Mouse (Mus musculus): ENCODE measurements at regions not wholly inside any gene's neighbourhood (a gene's known extent, or its start where the extent isn't known, plus 50 kb on each side); places are given as distances from the start of the nearest gene placed in this dataset.

GRCm38 (mm10) chr12:106727486-106727885 lies 717.5 kb downstream of the Vrk1 start:
- ATAC-seq = no peak
- H3K9ac ChIP-seq = no peak overlapping the region
- H3K4me3 ChIP-seq (ENCODE audit: low read depth, low read length) = no peak overlapping the region
- WGBS = 77% methylated on average over 3 of the region's 3 CpGs
- H3K36me3 ChIP-seq (ENCODE audit: insufficient read depth) = no peaks in the 10 kb centered on the region
- TF ChIP-seq CTCF (IDR thresholded peaks at IDR 0.05; ENCODE audit: low read depth) = no peak
- H3K4me1 ChIP-seq (ENCODE audit: insufficient read depth) = no peaks in the 10 kb centered on the region
- H3K9me3 ChIP-seq (ENCODE audit: low read length) = no peaks in the 10 kb centered on the region
- no peaks in the 10 kb centered on the region for H3K27me3 ChIP-seq (ENCODE audit: insufficient read depth, low read length)
- no peak for DNase-seq
- H3K4me2 ChIP-seq (ENCODE audit: low read depth) = no peak overlapping the region
- H3K27ac ChIP-seq (ENCODE audit: low read depth, low read length) = no peak overlapping the region

DNA sequence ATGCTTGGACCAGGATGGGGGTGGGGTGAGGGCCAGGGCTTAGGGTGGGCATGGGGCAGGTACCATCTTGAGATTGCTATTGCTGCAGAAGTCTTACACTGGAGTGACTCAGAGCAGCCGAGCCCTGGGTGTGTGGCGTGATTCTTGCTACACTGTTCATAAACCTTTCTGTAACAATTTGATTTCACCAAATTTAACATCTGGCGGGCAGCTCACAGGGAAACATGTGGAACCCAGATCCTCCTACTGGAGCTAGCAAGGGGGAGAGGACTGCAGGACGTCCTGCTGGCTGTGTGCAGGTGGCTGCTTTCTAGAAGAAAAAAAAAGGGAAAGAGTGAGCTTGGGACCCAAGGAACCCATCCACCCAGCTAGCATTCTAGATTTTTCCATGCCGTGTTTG lies 719.7 kb downstream of the Vrk1 start:
- H3K4me1 ChIP-seq (ENCODE audit: insufficient read depth) = no peaks in the 10 kb centered on the region
- H3K36me3 ChIP-seq (ENCODE audit: insufficient read depth) = no peaks in the 10 kb centered on the region
- no peak for DNase-seq
- H3K27me3 ChIP-seq (ENCODE audit: insufficient read depth, low read length) = no peaks in the 10 kb centered on the region
- no peak overlapping the region for H3K9ac ChIP-seq
- TF ChIP-seq CTCF (IDR thresholded peaks at IDR 0.05; ENCODE audit: low read depth) = no peak
- ATAC-seq = no peak
- 91% methylated on average over 5 of the region's 5 CpGs for WGBS
- H3K9me3 ChIP-seq (ENCODE audit: low read length) = no peaks in the 10 kb centered on the region
- no peak overlapping the region for H3K27ac ChIP-seq (ENCODE audit: low read depth, low read length)
- no peak overlapping the region for H3K4me3 ChIP-seq (ENCODE audit: low read depth, low read length)
- no peak overlapping the region for H3K4me2 ChIP-seq (ENCODE audit: low read depth)

- WGBS = 58% methylated on average over 16 of the region's 16 CpGs
- Histone ChIP-seq H3K4me1 (ENCODE audit: insufficient read depth) (no peaks in the 10 kb centered on the region), H3K4me2 (ENCODE audit: low read depth) (no peak overlapping the region), H3K9me3 (ENCODE audit: low read length) (no peaks in the 10 kb centered on the region), H3K9ac (no peak overlapping the region), H3K36me3 (ENCODE audit: insufficient read depth) (no peaks in the 10 kb centered on the region), H3K27me3 (ENCODE audit: insufficient read depth, low read length) (no peaks in the 10 kb centered on the region), H3K4me3 (ENCODE audit: low read depth, low read length) (no peak overlapping the region), H3K27ac (ENCODE audit: low read depth, low read length) (no peak overlapping the region)
- DNase-seq (peak; percentile 8), ATAC-seq (no peak)
- TF ChIP-seq CTCF (IDR thresholded peaks at IDR 0.05; ENCODE audit: low read depth) = no peak
Observed at GRCm38 (mm10) chr12:106732108-106732857, 722.3 kb downstream of the Vrk1 start.

DNA sequence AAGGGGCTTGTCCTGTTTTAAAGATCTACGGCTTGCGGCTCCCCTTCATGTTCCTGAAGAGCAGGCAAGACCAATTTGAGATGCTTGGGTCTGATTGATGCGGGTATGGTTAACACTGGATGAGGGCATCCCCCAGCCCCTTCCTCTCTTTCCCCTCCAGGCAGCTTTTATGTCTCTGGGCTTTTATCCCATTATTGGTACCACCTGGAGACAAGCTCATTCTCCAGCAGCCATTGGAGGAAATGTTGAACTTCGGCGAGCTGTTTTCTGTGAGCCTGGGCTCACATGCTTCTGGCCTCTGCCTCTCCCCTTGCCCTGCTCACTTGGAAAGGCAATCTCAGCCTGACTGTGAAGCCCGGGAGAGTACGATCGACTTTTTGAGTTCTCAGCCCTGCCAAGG lies 738.7 kb downstream of the Vrk1 start:
- Histone ChIP-seq H3K4me3 (ENCODE audit: low read depth, low read length) (no peak overlapping the region), H3K36me3 (ENCODE audit: insufficient read depth) (no peaks in the 10 kb centered on the region), H3K9me3 (ENCODE audit: low read length) (no peaks in the 10 kb centered on the region), H3K9ac (no peak overlapping the region), H3K27ac (ENCODE audit: low read depth, low read length) (no peak overlapping the region), H3K27me3 (ENCODE audit: insufficient read depth, low read length) (no peaks in the 10 kb centered on the region), H3K4me2 (ENCODE audit: low read depth) (no peak overlapping the region), H3K4me1 (ENCODE audit: insufficient read depth) (no peaks in the 10 kb centered on the region)
- no peak for TF ChIP-seq CTCF (IDR thresholded peaks at IDR 0.05; ENCODE audit: low read depth)
- DNase-seq (no peak), ATAC-seq (no peak)
- 80% methylated on average over 8 of the region's 8 CpGs for WGBS

DNA sequence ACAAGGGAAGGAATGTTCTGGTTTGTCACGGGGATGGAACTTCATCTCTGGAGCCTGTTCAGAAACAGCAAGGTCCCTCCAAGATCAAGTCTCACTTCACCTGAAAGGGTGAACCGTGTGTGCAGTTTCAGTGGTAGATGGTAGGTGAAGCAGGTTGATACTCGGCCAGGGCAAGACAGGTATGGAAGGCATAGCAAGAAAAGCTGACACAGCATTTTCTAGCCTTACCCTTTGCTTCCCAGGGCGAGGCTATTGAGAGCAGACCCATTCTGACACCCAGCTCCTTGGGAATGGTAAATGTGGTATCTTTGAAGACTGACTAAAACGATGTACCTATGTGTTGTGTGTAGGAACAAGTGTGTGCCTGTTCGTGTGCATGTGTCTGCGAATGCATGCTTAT lies 724.9 kb upstream of the 3110018I06Rik start:
- WGBS = 87% methylated on average over 7 of the region's 7 CpGs
- no peak overlapping the region for H3K27ac ChIP-seq (ENCODE audit: low read depth, low read length)
- no peaks in the 10 kb centered on the region for H3K36me3 ChIP-seq (ENCODE audit: insufficient read depth)
- TF ChIP-seq CTCF (IDR thresholded peaks at IDR 0.05; ENCODE audit: low read depth) = no peak
- no peaks in the 10 kb centered on the region for H3K27me3 ChIP-seq (ENCODE audit: insufficient read depth, low read length)
- DNase-seq (no peak), ATAC-seq (no peak)
- no peak overlapping the region for H3K4me2 ChIP-seq (ENCODE audit: low read depth)
- H3K9me3 ChIP-seq (ENCODE audit: low read length) = no peaks in the 10 kb centered on the region
- H3K9ac ChIP-seq = no peak overlapping the region
- no peaks in the 10 kb centered on the region for H3K4me1 ChIP-seq (ENCODE audit: insufficient read depth)
- no peak overlapping the region for H3K4me3 ChIP-seq (ENCODE audit: low read depth, low read length)

DNA sequence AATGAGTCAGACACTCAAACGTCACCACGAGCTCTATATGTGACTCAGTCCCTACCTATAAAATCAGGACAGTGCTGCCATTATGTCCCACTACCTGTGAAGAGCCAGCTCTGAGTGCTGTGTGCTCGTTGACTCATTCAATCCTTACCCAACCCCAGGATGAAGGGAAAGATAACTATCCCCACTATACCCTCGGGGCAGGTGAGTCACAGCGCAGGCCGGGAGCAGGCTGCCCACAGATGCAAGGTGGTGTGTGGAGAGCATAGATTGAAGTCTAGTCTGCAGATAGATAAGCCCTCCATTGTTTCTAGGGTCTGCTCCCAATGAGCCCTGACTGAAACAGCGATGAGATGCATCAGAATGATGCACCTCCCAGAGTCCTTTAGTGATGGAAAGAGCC lies 723.9 kb upstream of the 3110018I06Rik start:
- ATAC-seq (no peak), DNase-seq (no peak)
- WGBS = 87% methylated on average over 7 of the region's 7 CpGs
- H3K27ac ChIP-seq (ENCODE audit: low read depth, low read length) = no peak overlapping the region
- H3K27me3 ChIP-seq (ENCODE audit: insufficient read depth, low read length) = no peaks in the 10 kb centered on the region
- no peak overlapping the region for H3K4me2 ChIP-seq (ENCODE audit: low read depth)
- H3K9ac ChIP-seq = no peak overlapping the region
- TF ChIP-seq CTCF (IDR thresholded peaks at IDR 0.05; ENCODE audit: low read depth) = no peak
- no peaks in the 10 kb centered on the region for H3K9me3 ChIP-seq (ENCODE audit: low read length)
- no peaks in the 10 kb centered on the region for H3K36me3 ChIP-seq (ENCODE audit: insufficient read depth)
- no peaks in the 10 kb centered on the region for H3K4me1 ChIP-seq (ENCODE audit: insufficient read depth)
- no peak overlapping the region for H3K4me3 ChIP-seq (ENCODE audit: low read depth, low read length)

DNA sequence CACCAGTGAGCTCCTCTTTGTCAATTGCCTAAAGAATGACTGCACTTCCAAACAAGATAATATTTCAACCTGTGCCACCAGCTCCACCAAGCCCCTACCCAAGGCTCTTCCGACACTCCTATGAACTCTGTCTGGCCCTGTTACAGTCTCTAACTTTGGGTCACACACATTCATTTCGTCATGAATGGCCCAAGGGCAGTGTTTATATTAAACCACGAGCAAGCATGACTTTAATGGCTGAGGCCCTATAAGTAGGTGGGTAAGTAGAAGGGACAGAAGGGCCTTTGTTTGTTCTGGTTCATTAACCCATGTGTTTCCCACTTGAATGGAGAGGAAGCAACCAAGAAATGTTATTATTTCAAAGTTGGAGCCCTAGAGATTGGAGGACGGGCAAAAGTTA lies 714.9 kb upstream of the 3110018I06Rik start:
- ATAC-seq (no peak), DNase-seq (no peak)
- H3K36me3 ChIP-seq (ENCODE audit: insufficient read depth) = no peaks in the 10 kb centered on the region
- no peaks in the 10 kb centered on the region for H3K9me3 ChIP-seq (ENCODE audit: low read length)
- no peaks in the 10 kb centered on the region for H3K27me3 ChIP-seq (ENCODE audit: insufficient read depth, low read length)
- 49% methylated on average over 4 of the region's 4 CpGs for WGBS
- TF ChIP-seq CTCF (IDR thresholded peaks at IDR 0.05; ENCODE audit: low read depth) = no peak
- H3K27ac ChIP-seq (ENCODE audit: low read depth, low read length) = no peak overlapping the region
- H3K4me2 ChIP-seq (ENCODE audit: low read depth) = no peak overlapping the region
- H3K4me3 ChIP-seq (ENCODE audit: low read depth, low read length) = no peak overlapping the region
- H3K9ac ChIP-seq = no peak overlapping the region
- no peaks in the 10 kb centered on the region for H3K4me1 ChIP-seq (ENCODE audit: insufficient read depth)
